Comparison of ENCODE assay signal across 8 mouse cellular contexts in genomic region chr11:58979661-58980060, GRCm38 (mm10). TPM values are rescaled to one million over a fixed set of nuclear protein-coding genes. Genes with fewer than 3 reads are reported as not detected.
DNase-seq lines count a peak whose midpoint lies in the region; ATAC-seq and TF ChIP-seq lines count a peak whose summit lies in the region.

No protein-coding gene starts in this region.

- intact Hi-C loops in left cerebral cortex, postnatal 4 days (cut with DNase I) = no loop called here

- H3K4me3 ChIP-seq in C2C12 (ENCODE audit: insufficient read depth, poor library complexity, severe bottlenecking) (peak overlapping the region; percentile 57), myocyte (peak overlapping the region; percentile 99)
- H3K4me3 ChIP-seq in forebrain, embryonic 15.5 days = peak overlapping the region; percentile 65
- H3K4me3 ChIP-seq in liver, embryonic 11.5 days (ENCODE audit: low read depth, low read length) = peak overlapping the region; percentile 89

- no peak for TF ChIP-seq POLR2A in myocyte (IDR thresholded peaks at IDR 0.05; ENCODE audit: insufficient read length, low read depth)

- H3K36me3 ChIP-seq in C2C12 (ENCODE audit: control insufficient read depth, insufficient read depth) (peaks cover 20% of the 10 kb centered on the region), myocyte (ENCODE audit: control insufficient read depth, insufficient read depth) (peaks cover 9% of the 10 kb centered on the region)
- peaks cover 20% of the 10 kb centered on the region for H3K36me3 ChIP-seq in forebrain, embryonic 15.5 days
- H3K36me3 ChIP-seq in liver, embryonic 11.5 days (ENCODE audit: control insufficient read depth, insufficient read depth, low read length) = peaks cover 14% of the 10 kb centered on the region

- DNase-seq in adrenal gland, postnatal 25 days = peak; percentile 8
- DNase-seq in adrenal gland, adult 18-20 months (ENCODE audit: low spot score in 2 of 2) = no peak
- no peak for DNase-seq in liver, embryonic 11.5 days (ENCODE audit: low spot score)
- no peak for DNase-seq in layer of hippocampus, adult 8-10 months (ENCODE audit: low spot score in 2 of 2)
- DNase-seq in left cerebral cortex, postnatal 4 days = no peak

- peak overlapping the region; percentile 87 for H3K9ac ChIP-seq in forebrain, embryonic 15.5 days (replicated peaks)
- H3K9ac ChIP-seq in liver, embryonic 11.5 days (ENCODE audit: low read depth, low read length) = peak overlapping the region; percentile 93

- no peak for ATAC-seq in forebrain, embryonic 15.5 days (replicated peaks)
- no peak for ATAC-seq in liver, embryonic 11.5 days (replicated peaks; ENCODE audit: low FRiP score)

- peak overlapping the region; percentile 98 for H3K4me2 ChIP-seq in forebrain, embryonic 15.5 days (replicated peaks)
- H3K4me2 ChIP-seq in liver, embryonic 11.5 days = peak overlapping the region; percentile 82
- H3K4me2 ChIP-seq in myocyte (ENCODE audit: low read depth) = peak overlapping the region; percentile 79

- no peak overlapping the region for H3K27ac ChIP-seq in forebrain, embryonic 15.5 days (replicated peaks)
- H3K27ac ChIP-seq in liver, embryonic 11.5 days (ENCODE audit: low read depth, low read length) = no peak overlapping the region

- TF ChIP-seq CTCF in C2C12 (IDR thresholded peaks at IDR 0.05; ENCODE audit: control insufficient read depth, insufficient read depth, insufficient read length) = no peak

- H3K27me3 ChIP-seq in C2C12 (ENCODE audit: control insufficient read depth, insufficient read depth, insufficient read length) = no peaks in the 10 kb centered on the region
- H3K27me3 ChIP-seq in forebrain, embryonic 15.5 days = no peaks in the 10 kb centered on the region
- no peaks in the 10 kb centered on the region for H3K27me3 ChIP-seq in liver, embryonic 11.5 days (replicated peaks; ENCODE audit: control insufficient read depth, insufficient read depth, low read length)
- H3K27me3 ChIP-seq in myocyte (ENCODE audit: control insufficient read depth, insufficient read depth, insufficient read length) = no peaks in the 10 kb centered on the region

- H3ac ChIP-seq in C2C12 (ENCODE audit: control insufficient read depth, insufficient read length, low read depth) = peak overlapping the region; percentile 74
- H3ac ChIP-seq in myocyte (ENCODE audit: control insufficient read depth, insufficient read length) = peak overlapping the region; percentile 25

- H3K79me3 ChIP-seq in C2C12 (ENCODE audit: low read depth) = peaks cover 43% of the 10 kb centered on the region

- peaks cover 74% of the 10 kb centered on the region for H3K79me2 ChIP-seq in C2C12 (ENCODE audit: control insufficient read depth, insufficient read depth)
- H3K79me2 ChIP-seq in myocyte (ENCODE audit: control insufficient read depth, insufficient read depth) = peaks cover 49% of the 10 kb centered on the region

- no peaks in the 10 kb centered on the region for H3K9me3 ChIP-seq in forebrain, embryonic 15.5 days
- H3K9me3 ChIP-seq in liver, embryonic 11.5 days (ENCODE audit: control insufficient read depth, low read length) = no peaks in the 10 kb centered on the region

- WGBS in forebrain, embryonic 15.5 days = 83% methylated on average over 7 of the region's 7 CpGs
- 69% methylated on average over 7 of the region's 7 CpGs for WGBS in liver, embryonic 11.5 days

- peaks cover 53% of the 10 kb centered on the region for H3K4me1 ChIP-seq in forebrain, embryonic 15.5 days
- H3K4me1 ChIP-seq in liver, embryonic 11.5 days (replicated peaks; ENCODE audit: control insufficient read depth, insufficient read depth, low read length) = peaks cover 26% of the 10 kb centered on the region

TF ChIP-seq in C2C12, 6 proteins besides CTCF, POLR2A, EP300 and RAD21:
- TF ChIP-seq CEBPB (IDR thresholded peaks at IDR 0.05; ENCODE audit: low read depth) (no peak), MYOG (IDR thresholded peaks at IDR 0.05; ENCODE audit: control insufficient read depth, extremely low read depth, insufficient read length) (no peak), USF1 (IDR thresholded peaks at IDR 0.05; ENCODE audit: low read depth) (no peak), MAX (IDR thresholded peaks at IDR 0.05) (no peak), FOSL1 (IDR thresholded peaks at IDR 0.05; ENCODE audit: insufficient read depth, low read length, poor library complexity, severe bottlenecking) (no peak), MYOD1 (IDR thresholded peaks at IDR 0.05; ENCODE audit: control insufficient read depth, insufficient read length, low read depth) (no peak)

TF ChIP-seq in myocyte, 11 proteins besides CTCF, POLR2A, EP300 and RAD21:
- TF ChIP-seq MYOD1 (IDR thresholded peaks at IDR 0.05; ENCODE audit: control insufficient read depth in 1 of 3, insufficient read length in 2 of 3, low read depth in 2 of 3) (no peak), CEBPB (IDR thresholded peaks at IDR 0.05; ENCODE audit: insufficient read depth, poor library complexity, severe bottlenecking) (0 out of 2 replicates have a peak, but pooled peaks have one; percentile 6)

RNA-seq across cellular contexts. Expression of gene Trim11, which starts 1.8 kb away (rescaled TPM):
- total RNA-seq in adrenal gland, postnatal 25 days (2021) = 30.0 and 30.1 TPM in 2 replicates
- 10 to 100 TPM; 22.0 to 27.1 TPM for total RNA-seq in adrenal gland, adult 18-20 months (2021)
- polyA plus RNA-seq in C2C12 (2012; fragmentation: generic; extraction: Trizol) (15.1 TPM), myocyte (2012; fragmentation: generic; extraction: Trizol) (19.3 TPM)
- 22.6 and 24.8 TPM in 2 replicates for polyA plus RNA-seq in forebrain, embryonic 15.5 days (2015; fragmentation: Nextera tagmentation; extraction: Ambion mirVana)
- 17.3 and 17.8 TPM in 2 replicates for polyA plus RNA-seq in liver, embryonic 11.5 days (2014; fragmentation: Nextera tagmentation; extraction: Ambion mirVana)
- 10 to 100 TPM; 28.4 to 32.5 (median 31.0) TPM for total RNA-seq in layer of hippocampus, adult 8-10 months (2022)
- total RNA-seq in left cerebral cortex, postnatal 4 days (2021) = 10 to 100 TPM; 26.0 to 27.0 TPM

RNA-seq across cellular contexts. Expression of gene Hist3h2a, which starts 25.2 kb away (rescaled TPM):
- 21.2 and 25.6 TPM in 2 replicates for total RNA-seq in adrenal gland, postnatal 25 days (2021)
- total RNA-seq in adrenal gland, adult 18-20 months (2021) = 10 to 100 TPM; 13.3 to 17.6 TPM
- polyA plus RNA-seq in C2C12 (2012; fragmentation: generic; extraction: Trizol) = 11.4 TPM
- 155 and 160 TPM in 2 replicates for polyA plus RNA-seq in forebrain, embryonic 15.5 days (2015; fragmentation: Nextera tagmentation; extraction: Ambion mirVana)
- polyA plus RNA-seq in liver, embryonic 11.5 days (2014; fragmentation: Nextera tagmentation; extraction: Ambion mirVana) = 12.0 and 14.5 TPM in 2 replicates
- polyA plus RNA-seq in myocyte (2012; fragmentation: generic; extraction: Trizol) = 24.4 TPM
- total RNA-seq in layer of hippocampus, adult 8-10 months (2022) = 10 to 100 TPM; 48.9 to 64.2 (median 56.8) TPM
- 100 to 1,000 TPM in 1 of 2 experiments, 10 to 100 TPM in 1; 95.0 to 101 TPM for total RNA-seq in left cerebral cortex, postnatal 4 days (2021)

RNA-seq across cellular contexts. Expression of gene Trim17, which starts 25.2 kb away (rescaled TPM):
- total RNA-seq in adrenal gland, postnatal 25 days (2021) = 0.21 TPM in 1 of 2 replicates, not detected in the other
- under 1 TPM; 0.06 to 0.10 TPM for total RNA-seq in adrenal gland, adult 18-20 months (2021)
- polyA plus RNA-seq in C2C12 (2012; fragmentation: generic; extraction: Trizol) = 0.22 TPM
- 1.9 and 2.7 TPM in 2 replicates for polyA plus RNA-seq in forebrain, embryonic 15.5 days (2015; fragmentation: Nextera tagmentation; extraction: Ambion mirVana)
- 0.23 and 0.38 TPM in 2 replicates for polyA plus RNA-seq in liver, embryonic 11.5 days (2014; fragmentation: Nextera tagmentation; extraction: Ambion mirVana)
- 0.64 TPM for polyA plus RNA-seq in myocyte (2012; fragmentation: generic; extraction: Trizol)
- total RNA-seq in layer of hippocampus, adult 8-10 months (2022) = 1 to 10 TPM; 2.8 to 6.3 (median 4.8) TPM
- total RNA-seq in left cerebral cortex, postnatal 4 days (2021) = 1 to 10 TPM; 1.8 to 2.0 TPM

RNA-seq across cellular contexts. Expression of gene Hist3h2ba, which starts 30.9 kb away (rescaled TPM):
- 8.5 and 9.6 TPM in 2 replicates for total RNA-seq in adrenal gland, postnatal 25 days (2021)
- 1 to 10 TPM; 5.8 to 6.0 TPM for total RNA-seq in adrenal gland, adult 18-20 months (2021)
- polyA plus RNA-seq in C2C12 (2012; fragmentation: generic; extraction: Trizol) = 1.6 TPM
- 355 and 373 TPM in 2 replicates for polyA plus RNA-seq in forebrain, embryonic 15.5 days (2015; fragmentation: Nextera tagmentation; extraction: Ambion mirVana)
- 6.3 and 6.9 TPM in 2 replicates for polyA plus RNA-seq in liver, embryonic 11.5 days (2014; fragmentation: Nextera tagmentation; extraction: Ambion mirVana)
- 0.88 TPM for polyA plus RNA-seq in myocyte (2012; fragmentation: generic; extraction: Trizol)
- 10 to 100 TPM; 71.4 to 92.2 (median 75.7) TPM for total RNA-seq in layer of hippocampus, adult 8-10 months (2022)
- 100 to 1,000 TPM; 299 to 314 TPM for total RNA-seq in left cerebral cortex, postnatal 4 days (2021)

RNA-seq across cellular contexts. Expression of gene Rnf187, which starts 40.9 kb away (rescaled TPM):
- 154 and 161 TPM in 2 replicates for total RNA-seq in adrenal gland, postnatal 25 days (2021)
- total RNA-seq in adrenal gland, adult 18-20 months (2021) = 100 to 1,000 TPM; 171 to 177 TPM
- polyA plus RNA-seq in C2C12 (2012; fragmentation: generic; extraction: Trizol) (245 TPM), myocyte (2012; fragmentation: generic; extraction: Trizol) (197 TPM)
- polyA plus RNA-seq in forebrain, embryonic 15.5 days (2015; fragmentation: Nextera tagmentation; extraction: Ambion mirVana) = 508 and 517 TPM in 2 replicates
- polyA plus RNA-seq in liver, embryonic 11.5 days (2014; fragmentation: Nextera tagmentation; extraction: Ambion mirVana) = 229 and 240 TPM in 2 replicates
- total RNA-seq in layer of hippocampus, adult 8-10 months (2022) = 100 to 1,000 TPM; 426 to 450 (median 442) TPM
- total RNA-seq in left cerebral cortex, postnatal 4 days (2021) = 100 to 1,000 TPM; 386 to 426 TPM
